Mouse (Mus musculus) megakaryocyte, embryonic 14.5 days (primary cell): ENCODE results near the gene Gpx4.

Experiments
- FLI1 ChIP-seq: IDR thresholded peaks from 2 replicates; pipeline ENCODE4 v1.6.1; 2012; ENCODE audit warnings: low read length, inconsistent platforms, mixed read lengths
- GATA1 ChIP-seq: IDR thresholded peaks from 3 replicates; pipeline ENCODE4 v1.6.1; 2012; ENCODE audit warnings: mixed read lengths, low read length, inconsistent platforms, borderline replicate concordance

- TF ChIP-seq GATA1 (no peak), FLI1 (no peak)
Measured at GRCm38 (mm10) chr10:80074813-80075601, 28.0 kb downstream of the Gpx4 start.
